Mouse (Mus musculus): ENCODE results near the gene Isyna1.

Isyna1 gene

DNA sequence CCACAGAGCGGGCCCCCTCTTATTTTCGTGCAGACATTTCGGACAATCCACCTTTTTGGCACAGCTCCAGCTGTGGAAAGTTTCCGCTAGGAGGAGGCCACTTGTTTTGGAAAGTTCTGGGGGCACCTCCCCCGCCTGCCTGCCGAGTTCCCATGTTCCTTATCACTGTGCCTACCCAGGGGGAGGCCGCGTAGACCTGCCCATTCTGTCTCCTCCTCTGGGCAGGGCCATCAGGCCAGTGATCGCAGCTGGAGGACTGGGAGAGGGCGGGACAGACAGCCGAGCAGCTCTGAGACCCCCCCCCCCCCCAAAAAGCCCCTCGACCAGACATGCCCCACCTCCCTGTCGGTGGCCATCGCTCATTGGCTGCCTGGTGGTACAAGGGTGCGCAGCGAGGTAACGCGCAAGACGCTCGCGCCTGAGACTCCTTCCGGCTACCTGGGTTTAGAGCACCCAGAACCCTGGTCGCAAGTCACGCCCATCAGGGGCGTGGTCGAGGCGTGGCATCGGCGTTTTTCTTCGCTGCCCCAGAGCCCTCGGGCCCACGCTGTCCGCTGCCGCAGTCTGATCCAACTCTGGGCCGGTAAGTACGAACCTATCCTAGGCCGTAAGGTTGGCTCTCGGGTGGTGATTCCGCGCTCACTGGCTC, at the start of gene Isyna1:
TSS of gene Isyna1 (plus strand) at position 413 of the 649 bp plus-strand sequence.
- DNase-seq (ENCODE audit: low spot score in 2 of 2), result peak; percentile 82 to 87

- DNase-seq (ENCODE audit: low spot score in 2 of 2), result no peak
Observed at GRCm38 (mm10) chr8:70546412-70546811, 47.8 kb upstream of the Isyna1 start.

DNA sequence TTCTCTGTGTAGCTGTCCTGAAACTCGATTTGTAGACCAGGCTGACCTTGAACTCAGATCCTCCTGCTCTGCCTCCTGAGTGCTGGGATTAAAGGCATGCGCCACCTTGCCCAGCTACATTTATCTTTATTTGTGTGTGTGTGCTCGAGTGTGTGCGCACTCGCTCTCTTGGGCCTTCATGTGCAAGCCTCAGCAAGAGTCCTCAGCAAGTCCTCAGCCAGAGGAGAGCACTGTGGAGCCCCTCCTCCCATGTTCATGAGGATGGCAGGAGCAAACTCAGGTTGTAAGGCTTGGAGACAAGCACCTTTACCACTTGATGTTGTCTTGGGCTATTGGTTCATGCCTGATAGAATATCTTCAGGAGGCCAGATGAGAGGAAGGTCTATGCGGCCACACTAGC, 46.4 kb upstream of the Isyna1 start:
- no peak for DNase-seq (ENCODE audit: low spot score in 2 of 2)

DNA sequence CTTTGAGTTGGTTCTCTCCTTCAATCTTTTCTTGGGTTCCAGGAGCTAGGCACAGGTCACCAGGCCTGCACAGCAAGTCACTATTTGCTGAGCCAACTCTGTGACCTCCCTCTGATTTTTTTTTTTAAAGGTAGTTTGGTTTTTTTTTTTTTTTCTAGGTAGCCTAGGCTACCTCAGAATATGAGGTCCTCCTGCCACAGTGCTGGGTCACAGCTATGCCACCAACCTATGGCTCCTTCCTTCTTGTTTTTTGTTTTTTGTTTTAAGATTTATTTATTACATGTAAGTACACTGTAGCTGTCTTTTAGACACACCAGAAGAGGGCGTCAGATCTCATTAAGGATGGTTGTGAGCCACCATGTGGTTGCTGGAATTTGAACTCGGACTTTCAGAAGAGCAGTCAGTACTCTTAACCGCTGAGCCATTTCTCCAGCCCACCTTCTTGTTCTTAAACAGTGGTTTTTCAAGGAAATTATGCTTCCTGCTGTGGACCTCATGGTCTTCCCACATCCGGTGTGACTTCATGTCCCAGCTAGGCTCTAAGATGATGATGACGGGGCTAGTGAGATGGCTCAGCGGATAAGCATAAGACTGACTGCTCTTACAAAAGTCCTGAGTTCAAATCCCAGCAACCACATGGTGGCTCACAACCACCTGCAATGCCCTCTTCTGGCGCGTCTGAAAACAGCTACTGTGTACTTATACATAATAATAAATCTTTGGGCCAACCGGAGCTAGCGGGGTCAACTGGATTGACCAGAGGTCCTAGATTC, 44.6 kb upstream of the Isyna1 start:
- DNase-seq (ENCODE audit: low spot score in 2 of 2), result no peak

- DNase-seq (ENCODE audit: low spot score in 2 of 2), result no peak
Observed at GRCm38 (mm10) chr8:70551558-70552161, 42.5 kb upstream of the Isyna1 start.

DNA sequence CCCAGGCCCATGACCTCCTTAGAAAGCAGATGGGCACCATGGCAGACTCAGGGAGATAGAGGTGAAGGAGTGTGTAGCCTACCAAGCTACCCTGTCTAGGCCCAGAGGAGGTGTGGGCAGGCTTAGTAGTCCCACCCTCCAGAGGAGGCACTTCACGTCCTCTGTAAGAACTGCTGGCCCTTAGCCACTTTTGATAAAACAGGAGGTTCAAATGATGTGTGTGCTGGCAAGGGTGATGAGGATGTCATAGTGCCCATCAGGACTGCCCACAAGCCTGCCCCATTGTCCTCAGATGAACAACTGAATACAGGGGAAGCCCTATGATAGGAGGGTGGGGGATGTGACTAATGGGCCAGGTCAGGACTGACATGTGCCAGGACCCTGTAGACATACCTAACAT, 41.3 kb upstream of the Isyna1 start:
- no peak for DNase-seq (ENCODE audit: low spot score in 2 of 2)

DNA sequence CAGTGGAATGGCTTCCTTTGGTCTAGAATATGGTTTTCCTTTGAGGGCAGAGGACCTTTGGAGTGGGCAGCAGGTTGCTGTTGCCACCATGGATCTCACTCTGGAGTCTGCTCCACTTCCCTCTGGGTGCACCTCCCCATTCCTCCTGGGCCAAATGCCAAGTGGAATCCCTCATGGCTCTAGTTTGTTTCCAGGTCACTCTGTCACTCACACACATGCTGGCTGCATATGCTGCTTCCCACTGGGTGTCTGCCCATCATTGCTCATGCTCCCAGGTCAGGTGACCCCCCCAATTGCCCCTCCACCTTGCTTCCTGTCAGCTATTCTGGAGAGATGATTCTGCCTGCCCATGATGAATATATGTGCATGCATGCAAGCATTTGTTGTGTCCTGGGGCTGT, 40.4 kb upstream of the Isyna1 start:
- DNase-seq (ENCODE audit: low spot score in 2 of 2), result no peak

DNA sequence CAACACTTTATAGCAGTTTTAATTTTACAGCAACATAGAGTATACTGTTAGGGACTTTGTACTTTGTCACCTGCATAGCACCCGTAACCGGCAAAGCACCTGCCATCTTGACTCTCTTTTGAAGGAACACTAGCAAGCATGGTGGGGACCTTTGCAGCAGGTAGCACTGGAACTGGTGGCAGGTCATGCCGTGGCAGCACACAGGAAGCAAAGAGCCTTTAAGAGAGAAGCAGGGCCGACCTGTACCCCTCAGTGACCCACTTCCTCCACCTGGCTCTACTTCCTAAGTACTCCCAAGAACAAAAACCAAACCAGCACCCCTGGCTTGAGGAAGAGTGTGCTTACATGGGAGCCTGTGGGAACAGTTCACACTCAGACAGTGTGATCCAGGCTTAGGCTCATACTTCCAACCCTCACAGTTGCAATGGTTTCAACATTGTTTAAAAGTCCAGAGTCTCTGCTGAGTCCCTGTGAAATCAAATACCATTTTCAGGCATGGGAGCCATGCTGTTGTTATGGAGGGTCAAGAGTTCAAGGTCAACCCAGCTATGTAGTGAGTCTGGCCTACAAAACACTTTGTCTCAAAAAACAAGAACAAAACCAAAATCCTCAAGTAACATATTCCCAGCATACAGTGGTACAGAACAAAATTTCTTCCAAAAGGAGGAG, 39.0 kb upstream of the Isyna1 start:
- peak in 1 of 2 experiments; percentile 41 for DNase-seq (ENCODE audit: low spot score in 2 of 2)

DNA sequence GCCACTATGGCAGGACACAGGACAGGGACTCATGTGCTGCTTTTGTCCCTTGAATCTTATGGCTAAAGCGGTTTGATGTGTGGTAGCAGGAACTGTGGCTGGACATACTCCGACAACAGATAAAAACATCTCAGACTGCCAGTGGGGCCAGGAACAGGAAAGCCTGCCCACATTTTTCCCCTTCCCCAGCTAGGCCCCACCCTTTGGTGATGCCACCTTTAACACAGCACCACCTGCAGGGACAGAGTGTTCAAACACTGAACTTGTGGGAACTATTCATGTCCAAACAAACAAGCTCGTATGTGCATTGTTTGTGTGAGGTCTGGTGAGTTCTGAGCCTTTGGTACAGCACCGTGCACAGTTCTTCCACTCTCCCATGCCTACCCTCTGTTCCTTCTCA, 35.8 kb upstream of the Isyna1 start:
- peak; percentile 68 to 69 for DNase-seq (ENCODE audit: low spot score in 2 of 2)

GRCm38 (mm10) chr8:70558983-70559382, 35.2 kb upstream of the Isyna1 start:
- DNase-seq (ENCODE audit: low spot score in 2 of 2), result no peak

GRCm38 (mm10) chr8:70560096-70560495, 34.1 kb upstream of the Isyna1 start:
- DNase-seq (ENCODE audit: low spot score in 2 of 2), result peak in 1 of 2 experiments; percentile 39

GRCm38 (mm10) chr8:70560564-70560963, 33.6 kb upstream of the Isyna1 start:
- DNase-seq (ENCODE audit: low spot score in 2 of 2), result no peak

GRCm38 (mm10) chr8:70561357-70561756, 32.8 kb upstream of the Isyna1 start:
- no peak for DNase-seq (ENCODE audit: low spot score in 2 of 2)

GRCm38 (mm10) chr8:70561809-70562535, 32.2 kb upstream of the Isyna1 start:
- no peak for DNase-seq (ENCODE audit: low spot score in 2 of 2)

DNA sequence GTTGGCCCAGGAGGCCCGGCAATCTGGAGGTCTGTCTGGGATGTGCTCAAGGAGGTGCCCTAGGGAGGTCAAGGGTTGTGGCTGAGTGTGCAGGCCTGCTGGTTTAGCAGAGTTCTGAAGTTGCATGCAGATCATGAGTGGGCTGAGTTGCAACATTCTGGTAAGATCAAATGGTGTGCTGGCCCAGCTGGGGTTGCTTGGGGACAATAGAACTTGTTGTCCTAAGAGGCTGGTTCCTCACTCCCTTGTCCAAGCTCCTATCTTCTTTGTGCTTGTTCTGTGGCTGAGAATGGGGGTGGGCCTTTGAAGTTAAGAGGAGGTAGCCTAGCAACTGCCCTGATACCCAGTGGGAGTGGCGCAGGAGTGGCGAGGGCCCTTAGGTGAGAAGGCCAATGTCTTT, 31.4 kb upstream of the Isyna1 start:
- DNase-seq (ENCODE audit: low spot score in 2 of 2), result no peak

- DNase-seq (ENCODE audit: low spot score in 2 of 2), result no peak
Observed at GRCm38 (mm10) chr8:70563763-70564387, 30.3 kb upstream of the Isyna1 start.

GRCm38 (mm10) chr8:70564696-70565235, 29.4 kb upstream of the Isyna1 start:
- no peak for DNase-seq (ENCODE audit: low spot score in 2 of 2)

DNA sequence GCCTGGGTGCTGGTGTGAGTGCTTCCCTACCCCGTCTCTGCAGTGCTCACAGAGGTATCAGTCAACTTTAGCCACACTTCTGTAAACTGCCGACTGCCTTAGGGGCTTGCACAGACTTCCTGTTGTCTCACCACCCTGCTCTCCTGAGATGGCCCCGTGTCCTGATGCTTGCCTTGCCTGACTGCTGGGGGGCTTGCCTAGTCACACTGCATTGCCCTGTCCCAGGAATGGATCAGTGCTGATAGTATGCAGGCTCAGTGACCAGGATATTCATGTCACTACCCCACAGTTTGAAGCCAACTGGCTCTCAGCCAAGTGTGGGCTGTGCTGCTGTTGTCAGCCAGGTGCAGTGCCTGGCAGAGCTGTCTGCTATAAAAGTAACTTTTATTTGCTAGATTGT, 28.6 kb upstream of the Isyna1 start:
- DNase-seq (ENCODE audit: low spot score in 2 of 2), result peak in 1 of 2 experiments; percentile 25

- DNase-seq (ENCODE audit: low spot score in 2 of 2), result no peak
Observed at GRCm38 (mm10) chr8:70570360-70570759, 23.8 kb upstream of the Isyna1 start.

GRCm38 (mm10) chr8:70570990-70571389, 23.2 kb upstream of the Isyna1 start:
- DNase-seq (ENCODE audit: low spot score in 2 of 2), result no peak

- no peak for DNase-seq (ENCODE audit: low spot score in 2 of 2)
Observed at GRCm38 (mm10) chr8:70574302-70574701, 19.9 kb upstream of the Isyna1 start.
